Mouse (Mus musculus) lung, adult 2 months (tissue): ENCODE data around the gene Trak1.

Source experiments
- CTCF ChIP-seq: fragments of 200-500 bp; IDR thresholded peaks from 2 replicates; pipeline ENCODE4 v1.5.1; 2011; ENCODE audit warnings: mild to moderate bottlenecking, low read length, control low read depth; ENCODE audit not compliant: insufficient read depth
- POLR2A ChIP-seq: fragments of 200-500 bp; IDR thresholded peaks from 2 replicates; pipeline ENCODE4 v1.6.1; 2011; ENCODE audit warnings: low read depth, mild to moderate bottlenecking, control low read depth, low read length, borderline replicate concordance; ENCODE audit errors: extremely low read depth

DNA sequence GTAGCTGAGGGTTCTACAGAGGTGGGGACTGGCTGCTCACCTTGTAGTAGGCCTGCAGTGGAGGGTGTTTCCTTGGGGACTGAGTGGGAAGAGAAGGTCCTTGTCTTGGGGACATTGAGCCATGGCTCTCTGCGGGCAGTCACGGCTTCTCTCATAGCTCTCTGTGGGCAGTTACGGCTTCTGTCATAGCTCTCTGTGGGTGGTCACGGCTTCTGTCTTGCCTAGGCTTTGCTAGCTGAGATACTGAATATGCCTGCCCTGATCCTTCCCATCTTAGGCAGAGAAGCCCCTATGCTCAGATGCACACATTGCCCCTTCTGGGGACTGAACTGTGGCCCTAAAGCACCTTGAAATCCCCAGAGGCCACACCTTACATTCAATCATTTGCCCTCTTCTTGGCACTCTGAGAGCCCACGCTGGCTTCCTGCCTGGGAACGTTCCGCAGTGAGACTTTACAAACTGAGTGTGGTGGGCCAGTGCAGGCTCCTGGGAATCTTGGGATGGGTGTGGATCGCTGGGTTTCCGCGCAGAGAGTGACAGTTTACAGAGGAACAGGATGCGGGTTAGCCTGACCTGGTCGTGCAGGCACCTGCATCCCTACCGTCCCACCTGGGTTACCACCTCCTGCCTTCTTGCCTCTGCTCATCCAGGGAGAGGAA is 91.1 kb downstream of the Trak1 start:
- TF ChIP-seq POLR2A: no peak
- TF ChIP-seq CTCF: no peak
